Mouse (Mus musculus) frontal cortex, postnatal 25 days (tissue): ENCODE data around the gene Lrrc49.

ENCODE experiments used
- DNase-seq, 2 experiments: peaks; one replicate each; pipeline ENCODE4 v3.0.0; 2022; ENCODE audit warnings: low spot score in 2 of 2

Lrrc49 gene

DNA sequence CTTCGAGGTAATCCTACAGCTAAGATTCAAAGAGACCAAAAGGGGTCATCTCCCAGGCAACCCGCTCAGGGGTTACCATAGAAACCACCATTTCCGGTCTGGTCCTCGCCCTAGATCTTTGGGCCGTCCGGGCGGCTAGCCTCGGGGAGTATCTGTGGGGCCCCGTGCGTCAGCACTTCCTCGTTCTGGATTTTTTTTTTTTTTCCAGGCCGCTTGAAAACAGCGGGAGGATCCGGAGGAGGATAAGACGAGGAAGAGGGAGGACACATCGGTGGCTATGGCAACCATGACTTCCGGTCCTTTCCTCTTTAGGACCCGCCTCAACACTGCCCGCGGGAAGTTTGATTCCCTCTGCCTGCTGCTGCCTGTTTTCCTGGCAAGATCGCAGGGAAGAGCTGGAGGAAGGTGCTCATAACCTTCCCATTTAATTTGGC, at the start of gene Lrrc49:
Gene Lrrc49, minus strand, starts transcription at position 268 of the 434 bp plus-strand sequence.
- DNase-seq = peak; percentile 82 to 83

DNA sequence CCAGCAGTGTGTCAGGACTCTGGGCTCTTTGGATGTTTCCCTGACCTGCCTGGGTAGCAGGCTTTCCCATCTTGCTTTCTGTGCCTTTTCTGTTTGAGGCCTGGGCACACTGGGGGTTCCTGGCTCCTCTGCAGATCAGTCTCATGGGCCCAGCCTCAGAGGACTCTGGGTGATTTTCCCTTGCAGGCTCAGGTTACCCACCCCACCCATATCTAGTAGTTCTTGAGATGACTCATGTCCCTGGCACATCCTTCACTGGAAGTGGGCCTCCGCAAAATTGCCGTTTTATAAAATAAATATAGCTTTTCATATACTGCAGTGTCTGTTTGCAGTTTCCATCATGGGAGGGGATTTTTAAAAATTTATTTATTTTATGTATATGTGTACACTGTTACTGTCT, 46.4 kb upstream of the Lrrc49 start:
- DNase-seq = no peak

DNA sequence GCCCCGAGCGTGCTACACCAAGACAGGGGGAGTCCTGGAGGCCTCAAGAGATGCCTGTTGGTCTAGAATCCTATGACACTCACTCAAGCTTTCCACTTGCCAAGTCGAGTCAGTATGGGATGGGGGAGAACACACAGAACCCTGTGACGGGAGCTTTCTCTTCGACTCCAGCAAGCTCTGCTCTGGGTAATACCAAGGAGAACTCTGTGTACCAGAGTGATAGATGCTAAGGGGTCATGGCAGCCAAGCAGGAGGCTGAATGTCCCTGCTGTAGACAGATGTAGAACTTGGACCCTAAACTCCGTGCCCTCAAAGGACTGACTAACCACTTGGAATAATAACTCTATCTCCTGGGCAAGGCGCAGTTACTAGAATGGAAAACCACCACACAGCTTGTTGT, 37.0 kb upstream of the Lrrc49 start:
- DNase-seq = no peak

DNA sequence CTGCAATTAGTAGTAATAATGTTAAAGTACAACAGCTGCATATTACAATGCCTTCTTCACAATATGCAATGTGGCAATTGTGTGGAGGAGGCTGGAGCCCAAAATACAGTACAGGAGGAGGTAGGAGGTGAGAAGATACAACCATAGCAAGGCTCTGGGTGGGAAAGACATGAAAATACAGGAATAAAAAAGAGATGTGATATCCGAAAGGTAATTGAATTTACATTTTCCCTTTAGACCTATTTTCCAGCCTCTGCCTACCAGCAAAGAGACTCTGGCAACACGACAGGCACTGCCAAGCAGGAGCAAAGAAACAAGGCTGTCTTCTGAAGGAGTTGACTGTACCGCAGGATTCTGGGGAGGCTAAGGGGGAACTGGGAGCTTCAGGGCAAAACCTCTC, 31.7 kb upstream of the Lrrc49 start:
- DNase-seq = no peak

DNA sequence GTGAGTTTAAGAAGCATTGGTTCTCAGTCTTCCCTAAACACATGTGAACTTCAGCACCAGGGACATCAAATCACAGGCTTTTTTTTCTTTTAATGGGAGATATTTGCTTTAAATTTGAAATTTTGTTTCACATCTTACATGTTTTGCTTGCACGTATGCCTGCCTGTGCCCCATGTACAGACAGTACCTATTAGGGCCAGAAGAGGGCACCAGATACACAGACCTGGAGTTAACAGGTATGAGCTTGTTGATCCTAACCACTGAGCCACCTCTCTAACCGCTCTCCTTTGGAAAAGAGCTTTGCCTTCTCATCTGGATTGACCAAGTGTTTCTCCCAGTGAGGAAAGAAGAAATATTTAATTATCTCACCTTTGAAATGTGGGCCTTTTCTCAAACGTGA, 30.3 kb upstream of the Lrrc49 start:
- DNase-seq = no peak

DNA sequence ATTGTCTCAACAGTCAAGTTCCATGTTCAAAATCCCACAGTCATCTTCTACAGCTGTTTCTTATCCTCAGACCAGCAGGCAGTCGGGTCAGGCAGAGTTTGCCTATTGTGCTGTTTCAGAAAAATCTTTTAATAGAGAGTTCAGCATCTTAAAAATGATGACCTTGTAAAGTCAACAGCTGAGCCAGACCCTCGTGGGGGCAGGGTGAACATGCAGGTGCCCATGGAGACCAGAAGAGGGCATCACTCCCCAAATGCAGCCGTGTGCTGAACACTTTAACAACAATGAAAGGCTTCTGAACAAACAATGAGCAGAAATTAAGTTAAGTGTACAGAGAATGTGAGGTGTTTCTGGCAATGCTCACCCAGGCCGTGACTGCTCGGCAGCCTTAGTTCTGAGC, 27.9 kb upstream of the Lrrc49 start:
- DNase-seq = no peak

DNA sequence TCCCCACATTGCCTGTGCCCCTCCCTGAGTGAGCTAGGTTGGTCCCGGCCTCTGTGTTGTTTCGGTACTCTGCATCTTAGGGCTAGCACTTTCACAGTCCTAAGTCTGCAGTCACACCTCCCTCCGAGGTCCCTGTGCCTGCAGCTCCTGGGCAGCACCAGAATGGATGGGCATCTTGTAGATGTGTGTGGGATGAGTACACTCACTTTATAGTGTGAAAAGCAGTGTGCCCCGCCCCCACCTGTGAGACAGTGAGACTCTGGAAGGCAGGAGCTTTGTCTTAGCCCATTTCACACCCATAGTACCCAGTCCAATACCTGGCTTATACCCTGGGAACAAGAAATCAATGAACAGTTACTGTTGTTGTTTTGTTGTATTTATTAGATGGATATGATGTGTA, 27.3 kb upstream of the Lrrc49 start:
- DNase-seq = peak in 1 of 2 experiments; percentile 28

DNA sequence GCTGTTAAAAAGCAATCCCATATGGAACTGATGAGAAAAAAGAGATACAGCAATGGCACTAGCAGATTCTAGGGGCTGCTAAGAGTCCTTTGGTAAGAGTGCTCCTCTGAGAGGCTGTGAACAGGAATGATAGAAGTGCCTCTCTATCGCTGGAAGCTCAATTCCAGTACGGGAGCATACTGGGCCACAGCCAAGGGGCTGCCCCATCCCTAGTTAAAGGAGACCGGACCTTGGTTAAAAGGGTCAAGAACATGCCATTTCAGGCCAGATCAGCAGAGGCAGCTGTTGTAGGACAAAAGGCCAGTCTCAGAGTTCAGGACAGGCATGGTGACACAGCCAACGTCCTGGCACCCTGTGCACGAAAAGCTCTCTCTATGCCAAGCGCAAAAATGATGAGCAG, 26.2 kb upstream of the Lrrc49 start:
- DNase-seq = no peak

DNA sequence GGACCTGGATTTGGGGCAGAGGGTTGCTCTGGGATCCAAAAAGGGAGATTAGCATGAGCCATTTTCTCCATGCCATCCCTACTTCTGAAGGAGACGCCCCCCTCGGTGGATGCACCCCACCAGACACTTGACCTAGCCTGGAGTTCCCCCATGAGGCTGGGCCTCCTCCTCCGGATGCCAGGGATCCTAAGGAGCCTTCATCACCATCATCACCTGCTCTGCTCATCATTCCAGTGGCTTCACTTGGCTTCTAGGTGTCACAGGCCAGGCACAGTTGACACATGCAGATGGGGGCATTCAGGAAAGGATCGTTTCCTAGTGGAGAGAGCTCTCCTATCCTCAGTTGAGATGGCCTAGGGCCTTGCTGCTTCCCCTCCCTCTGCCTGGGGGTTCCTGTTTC, 25.7 kb upstream of the Lrrc49 start:
- no peak for DNase-seq

DNA sequence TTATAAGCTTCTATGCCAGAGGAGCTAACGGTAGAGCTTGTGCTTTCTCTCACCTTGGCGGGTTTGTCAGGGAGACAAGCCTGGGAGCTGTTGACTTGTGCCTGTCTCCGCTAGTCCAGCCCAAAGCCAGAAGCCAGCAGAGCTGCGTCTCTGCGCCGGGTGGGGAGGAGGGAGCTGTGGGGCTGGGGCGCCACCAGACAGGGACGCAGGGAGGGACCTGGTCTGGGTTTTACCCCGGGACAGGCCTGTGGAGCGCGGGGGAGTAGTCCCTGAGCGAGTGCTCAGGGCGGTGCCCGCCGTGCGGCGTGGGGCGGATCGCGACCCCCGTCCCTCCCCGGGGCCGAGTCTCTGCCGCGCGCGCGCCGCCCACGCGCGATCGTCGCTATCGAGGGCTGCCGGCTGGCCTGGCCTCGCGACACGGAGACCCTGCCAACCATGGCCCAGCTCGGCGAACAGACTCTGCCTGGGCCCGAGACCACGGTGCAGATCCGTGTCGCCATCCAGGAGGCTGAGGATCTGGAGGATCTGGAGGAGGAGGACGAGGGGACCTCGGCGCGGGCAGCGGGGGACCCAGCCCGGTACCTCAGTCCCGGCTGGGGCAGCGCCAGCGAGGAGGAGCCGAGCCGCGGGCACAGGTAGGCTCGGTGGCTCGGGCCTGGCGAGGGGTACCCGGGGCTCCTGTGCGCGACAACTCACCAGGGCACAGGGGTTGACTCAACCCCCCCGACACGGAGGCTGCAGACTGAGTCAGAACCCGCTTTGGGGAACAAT, 25.0 kb upstream of the Lrrc49 start, which contains the start of gene Larp6:
Gene Larp6, plus strand, starts transcription at position 219 of the 771 bp plus-strand sequence.
- DNase-seq = peak; percentile 32 to 39

DNA sequence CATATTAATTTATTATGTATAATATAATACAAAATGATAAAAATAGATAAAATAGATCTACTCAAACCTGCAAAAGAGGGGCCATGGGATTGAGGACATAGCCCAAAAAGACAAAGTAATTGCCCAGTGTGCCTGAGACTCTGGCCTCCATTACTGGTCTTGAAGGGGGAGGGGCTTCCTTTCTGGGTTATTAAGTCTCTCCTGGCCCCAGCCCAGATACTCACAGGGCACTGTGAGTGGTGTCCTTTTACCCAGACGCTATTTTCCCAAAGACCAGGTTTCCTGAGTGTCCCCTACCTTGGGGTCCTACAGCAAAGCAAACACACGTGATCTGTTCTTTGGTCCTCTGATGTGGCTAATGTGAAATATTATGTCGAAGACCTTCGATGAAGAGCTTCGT, 24.1 kb upstream of the Lrrc49 start:
- DNase-seq = no peak

DNA sequence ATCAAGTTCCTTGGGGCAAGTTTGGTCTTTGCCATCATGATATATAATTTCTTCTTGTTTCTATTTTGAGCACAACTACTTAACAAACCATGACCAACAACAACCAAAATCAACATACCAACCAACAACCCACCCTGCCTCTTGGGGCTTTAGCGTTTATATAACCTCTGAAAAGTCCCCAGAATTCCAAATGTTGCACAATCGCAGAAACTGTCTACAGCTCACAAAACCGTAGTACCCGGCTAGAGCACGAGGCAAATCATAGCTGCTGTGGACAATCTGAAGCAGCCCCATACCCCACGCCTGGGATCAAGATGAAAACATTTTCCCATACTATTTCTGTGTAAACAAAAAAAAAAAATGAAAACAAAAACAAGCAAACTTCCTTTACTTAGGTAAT, 21.8 kb upstream of the Lrrc49 start:
- DNase-seq = no peak

DNA sequence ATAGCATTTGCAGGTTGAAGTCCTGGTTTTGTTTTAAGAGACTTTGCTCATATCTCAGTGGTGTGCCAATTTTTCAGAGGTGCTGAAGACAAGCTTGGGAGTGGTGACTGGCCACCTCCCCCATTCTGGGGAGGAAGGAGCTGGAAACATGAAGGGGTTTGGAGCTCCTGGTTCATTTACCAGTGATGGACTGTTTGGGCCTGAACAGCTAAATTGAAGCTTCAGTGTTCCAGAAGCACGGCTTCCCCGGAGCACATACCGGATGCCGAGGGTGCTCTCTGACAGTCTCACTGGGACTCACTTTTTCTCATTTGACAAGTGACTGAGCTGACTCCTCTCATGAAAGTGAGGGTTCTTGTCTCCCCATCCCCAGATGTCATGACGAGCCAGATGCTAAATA, 20.6 kb upstream of the Lrrc49 start:
- DNase-seq = no peak

DNA sequence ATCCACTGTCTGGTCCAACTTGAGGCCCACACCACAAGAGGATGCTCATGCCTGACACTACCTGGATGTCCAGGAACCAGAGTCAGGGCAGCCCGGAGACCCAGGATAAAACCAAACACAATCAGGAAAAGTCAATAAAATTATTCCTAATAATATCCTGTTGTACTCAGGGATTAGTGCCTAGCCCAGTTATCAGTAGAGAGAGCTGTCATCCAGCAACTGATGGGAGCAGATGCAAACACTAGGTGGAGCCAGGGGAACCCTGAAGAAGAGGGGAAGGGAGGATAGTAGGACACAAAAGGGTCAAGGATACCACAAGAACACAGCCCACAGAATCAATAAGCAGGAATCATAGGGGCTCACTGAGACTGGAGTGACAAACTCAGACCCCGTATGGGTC, 19.6 kb upstream of the Lrrc49 start:
- no peak for DNase-seq

DNA sequence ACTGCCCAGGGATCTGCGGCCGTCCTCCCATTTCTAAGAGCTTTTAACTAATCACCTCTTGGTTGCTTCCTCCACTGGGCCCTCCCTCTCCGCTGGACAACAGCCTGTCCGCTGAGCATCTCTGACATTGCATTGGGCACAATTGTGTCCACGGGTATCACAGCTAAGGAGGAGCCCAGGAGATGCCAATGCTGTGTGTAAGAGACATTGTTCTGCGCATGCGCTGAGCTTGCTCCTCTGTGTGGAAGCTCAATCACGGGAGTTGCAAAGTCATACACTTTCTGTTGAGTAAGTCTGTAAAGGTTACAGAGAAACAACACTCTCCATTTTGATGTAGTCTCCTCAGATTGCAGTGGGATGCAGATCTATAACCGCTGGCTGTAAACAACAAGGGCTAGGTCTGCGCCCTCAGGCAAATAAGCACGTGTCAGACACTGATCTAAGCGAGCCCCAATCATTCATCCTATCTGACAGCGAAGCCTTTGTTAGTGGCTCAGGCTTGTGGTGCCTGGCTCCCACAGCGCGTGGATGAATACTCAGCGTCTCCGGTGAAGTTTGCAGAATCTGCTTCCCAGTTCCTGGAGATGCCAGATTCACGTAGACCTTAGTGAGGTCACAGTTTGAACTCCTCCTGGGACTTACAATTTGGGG, 11.7 kb upstream of the Lrrc49 start:
- no peak for DNase-seq

DNA sequence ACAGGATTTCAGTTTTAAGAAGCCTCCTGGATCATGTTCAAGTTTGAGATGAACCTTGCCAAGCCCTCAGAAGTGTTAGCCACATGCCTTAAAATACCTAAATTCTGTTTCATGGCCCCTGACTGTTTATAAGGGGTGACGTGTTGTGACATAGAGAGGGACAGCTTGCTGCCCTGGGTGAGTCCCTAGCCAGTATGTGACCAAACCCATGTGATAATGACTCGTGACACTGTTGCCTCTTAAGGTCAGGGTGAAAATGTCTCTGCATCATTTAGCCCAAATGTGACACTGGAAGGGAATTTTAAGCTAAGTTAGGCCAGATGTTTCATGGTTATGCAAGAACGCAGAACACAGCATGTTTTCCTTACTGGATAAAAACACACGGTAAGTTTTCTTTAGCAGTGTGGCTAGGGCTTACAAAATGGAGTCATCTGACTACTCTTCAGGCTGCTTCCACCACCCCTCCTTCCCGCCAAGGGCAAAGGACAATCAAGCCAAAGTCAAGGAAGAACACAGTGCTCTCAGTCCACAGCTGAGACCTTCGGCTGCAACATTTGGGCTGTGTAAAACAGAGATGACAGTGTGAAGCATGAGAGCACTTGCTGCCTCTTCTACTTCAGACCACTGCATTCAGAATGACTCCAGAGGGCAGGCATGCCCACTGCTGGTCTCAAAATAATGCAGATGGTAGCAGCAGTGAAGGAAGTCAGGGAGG, 8.5 kb upstream of the Lrrc49 start:
- no peak for DNase-seq

DNA sequence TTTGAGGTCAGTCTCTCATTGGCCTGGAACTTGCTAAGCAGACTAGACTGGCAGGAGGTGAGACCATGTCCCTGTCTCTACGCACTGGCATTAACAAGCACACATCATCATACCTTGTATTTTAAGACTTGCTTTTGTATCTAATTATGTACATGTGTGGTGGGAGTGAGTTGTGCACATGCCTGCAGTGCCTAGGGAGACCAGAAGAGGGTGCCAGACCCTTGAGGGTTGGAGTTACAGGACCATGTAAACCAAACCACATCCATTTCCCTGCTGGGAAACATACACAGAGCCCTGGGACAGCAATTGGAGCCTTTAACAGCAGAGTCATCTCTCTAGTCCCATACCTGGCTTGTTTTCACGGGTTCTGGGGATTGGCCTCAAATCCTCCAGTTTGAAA, 6.0 kb upstream of the Lrrc49 start:
- DNase-seq = no peak

DNA sequence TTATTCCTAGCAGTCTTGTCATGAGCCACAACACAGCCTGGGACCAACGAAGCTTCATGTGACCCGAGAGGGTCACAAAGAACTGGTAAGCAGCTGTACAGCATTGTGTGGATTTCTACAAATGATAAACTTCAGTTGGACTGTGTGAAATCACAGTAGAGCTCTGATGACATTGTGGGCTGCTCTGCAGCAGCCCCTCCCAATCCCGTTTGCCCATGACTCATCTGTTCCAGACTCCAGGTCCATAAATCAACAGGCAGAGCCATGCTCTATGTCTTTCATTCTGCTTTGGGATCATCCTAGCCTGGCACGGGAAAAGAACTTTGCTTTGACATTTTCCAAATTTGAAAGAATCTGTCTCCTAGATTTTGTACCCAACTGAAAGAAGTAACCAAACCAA, 4.7 kb upstream of the Lrrc49 start:
- no peak for DNase-seq

DNA sequence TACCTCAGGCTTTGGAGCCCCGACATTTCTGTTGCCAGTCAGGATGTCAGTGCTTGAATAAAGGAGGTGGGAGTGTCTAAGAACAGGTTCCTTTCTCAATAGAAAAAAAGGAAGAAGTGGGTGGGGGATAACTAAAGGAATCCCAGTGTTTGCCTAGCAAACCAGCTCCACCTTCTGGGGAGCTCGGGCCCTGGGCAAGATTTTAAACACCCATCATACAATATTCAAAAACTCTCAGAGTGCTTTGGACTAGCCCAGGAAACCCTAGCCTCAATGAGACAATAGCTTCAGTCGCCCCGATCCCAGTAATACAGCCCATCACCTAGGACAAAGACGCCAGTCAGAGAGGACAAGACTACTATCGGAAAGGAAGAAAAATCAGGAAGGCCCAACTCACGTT, 543 bp downstream of the Lrrc49 start:
- no peak for DNase-seq

DNA sequence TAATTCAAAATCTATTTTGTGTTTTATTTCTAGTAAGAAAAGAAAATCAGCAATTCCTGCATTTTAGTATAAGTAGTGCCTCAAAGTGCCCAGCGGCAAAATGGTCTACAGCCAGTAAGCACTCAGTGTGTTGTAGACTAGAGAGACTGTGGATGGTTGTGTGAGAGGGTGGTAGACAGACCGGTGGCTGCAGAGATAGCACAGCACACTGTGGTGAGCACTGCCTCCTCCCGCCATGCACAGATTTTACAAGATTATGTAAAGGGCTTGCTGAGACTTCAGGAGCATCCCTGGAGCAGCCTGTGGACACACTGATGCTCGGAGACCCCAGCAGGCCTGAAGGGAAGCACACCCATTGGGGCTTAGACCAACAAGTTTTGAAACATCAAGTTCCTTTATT, 5.2 kb downstream of the Lrrc49 start:
- no peak for DNase-seq

DNA sequence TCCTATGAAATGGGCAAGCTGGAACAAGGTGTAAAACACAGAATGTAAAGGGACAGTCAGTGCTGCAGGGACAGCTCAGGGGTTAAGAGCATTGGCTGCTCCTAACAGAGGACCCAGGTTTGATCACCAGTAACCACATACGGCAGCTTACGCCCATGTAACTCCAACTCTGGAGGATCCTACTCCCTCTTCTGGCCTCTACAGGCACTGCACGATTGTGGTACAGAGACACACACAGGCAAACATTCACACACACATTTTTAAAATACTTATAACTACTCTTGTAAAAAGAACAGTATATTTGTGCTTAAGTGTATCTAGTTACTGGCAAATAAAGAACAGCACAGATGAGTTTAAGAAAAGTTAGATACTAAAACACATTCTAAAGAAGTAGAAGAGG, 7.0 kb downstream of the Lrrc49 start:
- DNase-seq = no peak

DNA sequence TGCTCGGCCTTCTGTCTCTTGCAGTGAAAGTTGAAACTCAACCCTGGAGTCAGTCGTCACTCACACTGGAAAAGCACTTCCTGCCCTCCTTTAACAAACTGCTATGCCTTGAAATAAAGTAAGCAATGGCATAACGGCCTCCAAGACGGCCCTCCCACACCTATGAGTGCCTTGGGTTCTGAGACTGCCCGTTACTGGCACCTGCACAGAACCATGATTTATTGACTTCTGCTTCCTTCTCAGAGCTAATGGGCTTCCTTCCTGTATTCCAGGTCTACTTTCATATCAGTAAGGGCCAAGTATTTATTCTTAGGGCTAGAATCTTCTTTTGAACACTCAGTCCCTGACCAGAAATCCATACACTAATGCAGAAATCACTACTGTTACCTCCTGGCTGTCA, 9.0 kb downstream of the Lrrc49 start:
- DNase-seq = no peak

DNA sequence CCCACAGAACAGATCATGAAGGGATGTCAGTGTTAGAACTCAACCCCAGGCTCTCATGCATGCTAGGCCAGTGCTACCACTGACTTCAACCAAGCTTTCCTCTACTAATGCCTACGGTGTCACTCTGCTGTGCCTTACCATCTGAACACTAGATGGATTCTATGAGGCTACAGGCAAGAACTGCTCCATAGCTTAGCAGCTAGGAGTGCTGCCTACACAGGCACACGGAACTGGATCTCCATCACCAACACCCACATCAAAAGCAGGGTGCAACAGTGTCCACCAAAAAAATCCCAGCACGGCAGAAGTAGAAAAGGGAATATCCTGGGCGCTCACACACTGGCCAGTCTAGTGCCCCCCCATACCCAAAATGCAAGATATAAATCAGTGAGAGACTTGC, 11.5 kb downstream of the Lrrc49 start:
- no peak for DNase-seq
